Mouse (Mus musculus): ENCODE data around the gene Add1. TPM values are rescaled to one million over a fixed set of nuclear protein-coding genes. Genes with fewer than 3 reads are reported as not detected.

Add1 gene
- polyA plus RNA-seq, 1 experiment from 2014 or later: 149 TPM

Small RNA genes within 50 kb of the gene (microRNA-seq; reads per million reads assigned to microRNA genes)
- gene Mir7036b: 0.92 reads per million

Other genes with a start within 250 kb of the Add1 start
- 187 and 206 TPM in 2 replicates for gene Rnf4, start 237.4 kb upstream of the Add1 start, polyA plus RNA-seq (2014; fragmentation: Nextera tagmentation; extraction: Ambion mirVana)
- 15.3 and 16.5 TPM in 2 replicates for gene Fam193a, start 203.7 kb upstream of the Add1 start, polyA plus RNA-seq (2014; fragmentation: Nextera tagmentation; extraction: Ambion mirVana)
- 4.1 and 4.4 TPM in 2 replicates for gene Tnip2, start 59.7 kb upstream of the Add1 start, polyA plus RNA-seq (2014; fragmentation: Nextera tagmentation; extraction: Ambion mirVana)
- 7.5 and 10.8 TPM in 2 replicates for gene Sh3bp2, start 47.8 kb upstream of the Add1 start, polyA plus RNA-seq (2014; fragmentation: Nextera tagmentation; extraction: Ambion mirVana)
- gene Mfsd10, start 63.5 kb downstream of the Add1 start, polyA plus RNA-seq (2014; fragmentation: Nextera tagmentation; extraction: Ambion mirVana): 103 TPM in 2 replicates
- 36.3 and 37.2 TPM in 2 replicates for gene Nop14, start 86.5 kb downstream of the Add1 start, polyA plus RNA-seq (2014; fragmentation: Nextera tagmentation; extraction: Ambion mirVana)
- gene Grk4, start 86.7 kb downstream of the Add1 start, polyA plus RNA-seq (2014; fragmentation: Nextera tagmentation; extraction: Ambion mirVana): 1.4 and 2.5 TPM in 2 replicates
- gene Htt, start 188.1 kb downstream of the Add1 start, polyA plus RNA-seq (2014; fragmentation: Nextera tagmentation; extraction: Ambion mirVana): 15.0 and 16.4 TPM in 2 replicates